Mouse (Mus musculus): ENCODE measurements around the gene Kyat1.
"Not testable (repeated sequence)": the region's sequence is repeated elsewhere in the genome, so short reads cannot be mapped to it uniquely, and the experiment has no call there.

The Kyat1 gene

DNA sequence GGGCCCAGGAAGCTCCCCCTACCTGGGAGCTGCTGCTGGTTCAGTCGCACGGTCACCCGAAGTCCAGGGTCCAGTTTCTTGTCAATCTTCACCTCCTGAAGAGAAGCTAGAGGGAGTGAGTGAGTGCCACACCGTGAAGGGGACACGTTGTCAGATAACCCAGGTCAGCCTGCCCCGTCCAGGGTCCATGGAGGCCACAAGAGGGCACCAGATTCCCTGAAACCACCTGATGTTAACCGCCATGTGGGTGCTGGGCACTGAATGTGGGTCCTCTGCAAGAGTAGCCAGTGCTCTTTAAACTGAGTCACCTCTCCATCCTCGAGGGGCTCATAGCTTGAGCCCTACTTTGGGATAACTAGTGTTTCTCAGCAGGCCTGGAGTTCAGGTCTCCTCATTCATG lies 29.8 kb downstream of the Kyat1 start:
- H3K4me1 ChIP-seq (replicated peaks; ENCODE audit: low read depth, low read length): peaks cover 48% of the 10 kb centered on the region
- peaks cover 5% of the 10 kb centered on the region; the same call in 1 of the 2 replicates for H3K27me3 ChIP-seq (ENCODE audit: insufficient read depth, low read length)
- no peaks in the 10 kb centered on the region for H3K9me3 ChIP-seq (ENCODE audit: low read length)
- TF ChIP-seq NANOG (IDR thresholded peaks at IDR 0.05; ENCODE audit: borderline replicate concordance, low read length): no peak
- TF ChIP-seq CTCF (conservative IDR thresholded peaks at IDR 0.05; ENCODE audit: low read length): peak; percentile 18; the same call in 1 of the 2 replicates
- H3K36me3 ChIP-seq (ENCODE audit: insufficient read depth, low read length): peaks cover 54% of the 10 kb centered on the region
- no peak overlapping the region for H3K4me3 ChIP-seq (replicated peaks; ENCODE audit: low read length)

- H3K4me1 ChIP-seq (replicated peaks; ENCODE audit: low read depth, low read length): peaks cover 50% of the 10 kb centered on the region
- TF ChIP-seq POU5F1 (IDR thresholded peaks at IDR 0.05; ENCODE audit: borderline replicate concordance, low read length) (no peak), NANOG (IDR thresholded peaks at IDR 0.05; ENCODE audit: borderline replicate concordance, low read length) (no peak)
- H3K9me3 ChIP-seq (ENCODE audit: low read length): no peaks in the 10 kb centered on the region
- no peak overlapping the region for H3K4me3 ChIP-seq (replicated peaks; ENCODE audit: low read length)
- H3K27me3 ChIP-seq (ENCODE audit: insufficient read depth, low read length): peaks cover 5% of the 10 kb centered on the region; the same call in 1 of the 2 replicates
- peaks cover 54% of the 10 kb centered on the region for H3K36me3 ChIP-seq (ENCODE audit: insufficient read depth, low read length)
These were observed 32.0 kb downstream of the Kyat1 start for GRCm38 (mm10) chr2:30173541-30174240.

DNA sequence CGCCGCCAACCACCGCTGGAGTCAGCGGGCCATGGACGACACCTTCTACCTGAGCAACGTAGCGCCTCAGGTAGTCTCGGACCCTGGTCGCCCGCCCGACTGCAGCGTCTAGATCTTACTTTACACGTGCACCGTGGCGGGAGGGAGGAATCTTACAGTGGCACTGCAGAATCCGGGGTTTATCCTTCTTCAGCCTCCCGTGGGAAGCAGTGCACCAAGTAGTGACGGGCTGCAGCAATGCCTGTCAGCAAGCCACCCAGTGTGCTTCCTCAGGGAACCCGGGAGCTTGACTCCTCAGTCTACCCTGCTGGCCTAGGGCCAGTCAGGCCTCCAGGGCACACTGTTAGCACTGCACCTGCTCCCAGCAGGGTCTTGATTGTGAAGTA lies 33.7 kb downstream of the Kyat1 start:
- no peak for TF ChIP-seq CTCF (conservative IDR thresholded peaks at IDR 0.05; ENCODE audit: low read length)
- H3K4me3 ChIP-seq (replicated peaks; ENCODE audit: low read length): peak overlapping the region; percentile 84
- H3K36me3 ChIP-seq (ENCODE audit: insufficient read depth, low read length): peaks cover 50% of the 10 kb centered on the region
- H3K4me1 ChIP-seq (replicated peaks; ENCODE audit: low read depth, low read length): peaks cover 42% of the 10 kb centered on the region
- peaks cover 5% of the 10 kb centered on the region; the same call in 1 of the 2 replicates for H3K27me3 ChIP-seq (ENCODE audit: insufficient read depth, low read length)
- H3K9me3 ChIP-seq (ENCODE audit: low read length): peaks cover 3% of the 10 kb centered on the region

DNA sequence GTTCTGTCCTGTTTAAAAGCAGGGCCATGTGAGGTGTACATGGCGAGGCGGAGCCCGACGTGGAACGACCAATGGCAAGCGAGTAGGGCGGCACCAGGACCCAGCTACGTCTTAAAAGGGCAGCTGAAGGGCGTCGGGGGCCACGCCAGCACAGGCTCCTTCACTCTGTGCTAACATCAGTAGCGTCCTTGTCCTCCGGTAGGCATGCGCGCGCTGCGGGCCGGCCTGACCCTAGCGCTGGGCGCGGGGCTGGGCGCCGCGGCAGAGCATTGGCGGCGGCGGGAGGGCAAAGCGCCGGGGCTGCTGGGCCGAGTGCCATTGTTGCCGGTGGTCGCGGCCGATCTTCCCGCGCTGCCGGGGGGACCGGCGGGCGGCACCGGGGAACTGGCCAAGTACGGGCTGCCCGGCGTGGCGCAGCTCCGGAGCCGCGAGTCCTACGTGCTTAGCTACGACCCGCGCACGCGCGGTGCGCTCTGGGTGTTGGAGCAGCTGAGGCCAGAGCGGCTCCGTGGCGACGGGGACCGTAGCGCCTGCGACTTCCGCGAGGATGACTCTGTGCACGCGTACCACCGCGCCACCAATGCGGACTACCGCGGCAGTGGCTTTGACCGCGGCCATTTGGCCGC lies 34.2 kb downstream of the Kyat1 start, which contains the start of gene Endog:
Gene Endog (plus strand): TSS at position 123 of the 626 bp plus-strand sequence.
- peak within 1 kb of the TSS; percentile 84 for H3K4me3 ChIP-seq (replicated peaks; ENCODE audit: low read length)
- peaks cover 37% of the 10 kb centered on the region for H3K4me1 ChIP-seq (replicated peaks; ENCODE audit: low read depth, low read length)
- no peak for TF ChIP-seq CTCF (conservative IDR thresholded peaks at IDR 0.05; ENCODE audit: low read length)
- no peak for TF ChIP-seq NANOG (IDR thresholded peaks at IDR 0.05; ENCODE audit: borderline replicate concordance, low read length)
- TF ChIP-seq POU5F1 (IDR thresholded peaks at IDR 0.05; ENCODE audit: borderline replicate concordance, low read length): no peak
- peaks cover 8% of the 10 kb centered on the region for H3K9me3 ChIP-seq (ENCODE audit: low read length)
- H3K27me3 ChIP-seq (ENCODE audit: insufficient read depth, low read length): peaks cover 5% of the 10 kb centered on the region; the same call in 1 of the 2 replicates
- H3K36me3 ChIP-seq (ENCODE audit: insufficient read depth, low read length): peaks cover 44% of the 10 kb centered on the region

GRCm38 (mm10) chr2:30166677-30167076 lies 39.0 kb downstream of the Kyat1 start:
- Histone ChIP-seq H3K9me3 (ENCODE audit: low read length) (peaks cover 17% of the 10 kb centered on the region), H3K36me3 (ENCODE audit: insufficient read depth, low read length) (no peaks in the 10 kb centered on the region), H3K27me3 (ENCODE audit: insufficient read depth, low read length) (no peaks in the 10 kb centered on the region), H3K4me1 (replicated peaks; ENCODE audit: low read depth, low read length) (peaks cover 9% of the 10 kb centered on the region), H3K4me3 (replicated peaks; ENCODE audit: low read length) (no peak overlapping the region)
- TF ChIP-seq CTCF (conservative IDR thresholded peaks at IDR 0.05; ENCODE audit: low read length) (peak; percentile 74), NANOG (IDR thresholded peaks at IDR 0.05; ENCODE audit: borderline replicate concordance, low read length) (no peak)

GRCm38 (mm10) chr2:30164340-30164932 lies 41.2 kb downstream of the Kyat1 start:
- Histone ChIP-seq H3K4me1 (replicated peaks; ENCODE audit: low read depth, low read length) (peaks cover 8% of the 10 kb centered on the region), H3K27me3 (ENCODE audit: insufficient read depth, low read length) (no peaks in the 10 kb centered on the region), H3K36me3 (ENCODE audit: insufficient read depth, low read length) (no peaks in the 10 kb centered on the region), H3K9me3 (ENCODE audit: low read length) (peaks cover 17% of the 10 kb centered on the region), H3K4me3 (replicated peaks; ENCODE audit: low read length) (no peak overlapping the region)
- TF ChIP-seq NANOG (IDR thresholded peaks at IDR 0.05; ENCODE audit: borderline replicate concordance, low read length) (no peak), CTCF (conservative IDR thresholded peaks at IDR 0.05; ENCODE audit: low read length) (no peak), POU5F1 (IDR thresholded peaks at IDR 0.05; ENCODE audit: borderline replicate concordance, low read length) (no peak)

DNA sequence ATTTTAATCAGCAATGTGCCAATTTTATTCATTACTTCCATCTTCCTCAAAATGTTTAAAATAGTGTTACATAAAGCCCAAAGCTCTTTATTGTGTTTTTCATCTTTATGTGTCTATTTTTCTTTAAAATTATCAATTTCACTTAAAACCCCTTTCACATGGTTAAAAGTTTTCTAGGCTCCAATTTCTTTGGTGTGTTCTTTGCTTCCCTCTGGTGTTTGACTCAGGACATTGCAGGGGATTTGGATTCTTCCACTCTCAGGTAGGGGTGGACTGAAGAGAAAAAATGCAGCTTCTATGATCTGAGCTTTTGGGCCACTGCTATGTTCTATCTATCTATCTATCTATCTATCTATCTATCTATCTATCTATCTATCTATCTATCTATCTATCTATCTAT lies 43.8 kb downstream of the Kyat1 start:
- H3K4me3 ChIP-seq (replicated peaks; ENCODE audit: low read length): no peak overlapping the region
- no peaks in the 10 kb centered on the region for H3K36me3 ChIP-seq (ENCODE audit: insufficient read depth, low read length)
- TF ChIP-seq CTCF (conservative IDR thresholded peaks at IDR 0.05; ENCODE audit: low read length) (peak; percentile 78), POU5F1 (IDR thresholded peaks at IDR 0.05; ENCODE audit: borderline replicate concordance, low read length) (no peak)
- peaks cover 12% of the 10 kb centered on the region for H3K9me3 ChIP-seq (ENCODE audit: low read length)
- H3K27me3 ChIP-seq (ENCODE audit: insufficient read depth, low read length): no peaks in the 10 kb centered on the region
- peaks cover 19% of the 10 kb centered on the region for H3K4me1 ChIP-seq (replicated peaks; ENCODE audit: low read depth, low read length)

- Histone ChIP-seq H3K4me3 (replicated peaks; ENCODE audit: low read length) (0 out of 2 replicates have a peak overlapping the region, but pooled peaks have one; percentile 10), H3K4me1 (replicated peaks; ENCODE audit: low read depth, low read length) (peaks cover 23% of the 10 kb centered on the region)
- not testable (repeated sequence) for H3K9me3 ChIP-seq (ENCODE audit: low read length); H3K27me3 ChIP-seq (ENCODE audit: insufficient read depth, low read length); H3K36me3 ChIP-seq (ENCODE audit: insufficient read depth, low read length)
These were observed 45.8 kb downstream of the Kyat1 start for GRCm38 (mm10) chr2:30159871-30160270.

- no peak for TF ChIP-seq NANOG (IDR thresholded peaks at IDR 0.05; ENCODE audit: borderline replicate concordance, low read length)
- TF ChIP-seq POU5F1 (IDR thresholded peaks at IDR 0.05; ENCODE audit: borderline replicate concordance, low read length): no peak
- TF ChIP-seq CTCF (conservative IDR thresholded peaks at IDR 0.05; ENCODE audit: low read length): no peak
- Histone ChIP-seq H3K9me3 (ENCODE audit: low read length) (no peaks in the 10 kb centered on the region), H3K4me1 (replicated peaks; ENCODE audit: low read depth, low read length) (peaks cover 63% of the 10 kb centered on the region), H3K36me3 (ENCODE audit: insufficient read depth, low read length) (peaks cover 46% of the 10 kb centered on the region), H3K27me3 (ENCODE audit: insufficient read depth, low read length) (no peaks in the 10 kb centered on the region), H3K4me3 (replicated peaks; ENCODE audit: low read length) (no peak overlapping the region)
These were observed 53.0 kb downstream of the Kyat1 start for GRCm38 (mm10) chr2:30152616-30153015.

Data from E14TG2a.4 (cell line).